Mouse (Mus musculus): ENCODE results near the gene Ostn. TPM values are rescaled to one million over a fixed set of nuclear protein-coding genes. Genes with fewer than 3 reads are reported as not detected.

Ostn gene
- polyA plus RNA-seq, 1 experiment from 2014 or later = not detected

Other genes starting within 250 kb of the Ostn start
- gene Uts2b, start 62.8 kb downstream of the Ostn start, polyA plus RNA-seq (2016; fragmentation: Nextera tagmentation; extraction: Ambion mirVana) = 0.34 TPM in 1 of 2 replicates, not detected in the other
- 52.3 and 57.2 TPM in 2 replicates for gene Ccdc50, start 81.4 kb downstream of the Ostn start, polyA plus RNA-seq (2016; fragmentation: Nextera tagmentation; extraction: Ambion mirVana)